Mouse (Mus musculus): ENCODE measurements around the gene Fam129a. TPM values are rescaled to one million over a fixed set of nuclear protein-coding genes. Genes with fewer than 3 reads are reported as not detected.

Fam129a gene
- total and polyA plus RNA-seq, 3 experiments, result 27.8 to 48.3 (median 37.0) TPM

DNA sequence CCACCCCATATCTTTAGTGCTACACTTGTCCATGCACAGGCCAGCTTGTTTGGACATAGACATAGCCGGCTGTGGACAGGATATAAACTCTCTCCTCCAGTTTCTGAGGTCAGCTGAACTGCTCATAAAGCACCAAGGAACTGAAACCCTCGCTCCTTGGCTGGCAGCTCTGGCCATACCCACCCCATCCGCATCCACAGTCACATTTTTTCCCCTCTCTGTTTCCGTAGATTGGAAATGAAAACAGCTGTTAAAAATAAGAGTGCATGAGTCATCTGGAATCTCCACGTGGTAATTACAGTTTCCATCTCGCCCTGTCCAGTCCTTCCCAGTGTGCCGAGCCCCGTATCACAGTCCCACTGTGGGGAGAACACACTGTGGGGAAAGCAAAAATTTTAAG, 115.7 kb downstream of the Fam129a start:
- no peak for TF ChIP-seq E2F4 (IDR thresholded peaks at IDR 0.05; ENCODE audit: insufficient replicate concordance, low read depth, low read length)
- no peak for TF ChIP-seq KAT2A (IDR thresholded peaks at IDR 0.05; ENCODE audit: insufficient replicate concordance, low read length)
- no peak for TF ChIP-seq POLR2A (IDR thresholded peaks at IDR 0.05; ENCODE audit: low read depth, low read length)
- no peak for TF ChIP-seq POLR2AphosphoS2 (IDR thresholded peaks at IDR 0.05; ENCODE audit: low read depth, low read length)
- no peak for TF ChIP-seq SMC3 (IDR thresholded peaks at IDR 0.05; ENCODE audit: low read depth, low read length)
- TF ChIP-seq BHLHE40 (IDR thresholded peaks at IDR 0.05; ENCODE audit: low read depth, low read length), result peak; percentile 80
- TF ChIP-seq RAD21 (IDR thresholded peaks at IDR 0.05; ENCODE audit: low read depth, low read length), result no peak
- peak; percentile 95 for TF ChIP-seq MYC (IDR thresholded peaks at IDR 0.05; ENCODE audit: low read depth, low read length)
- peak; percentile 64; the same call in 1 of the 2 replicates for TF ChIP-seq SIN3A (IDR thresholded peaks at IDR 0.05; ENCODE audit: low read length)
- TF ChIP-seq USF1 (IDR thresholded peaks at IDR 0.05; ENCODE audit: low read depth, low read length), result no peak
- peak; percentile 75 for TF ChIP-seq JUN (IDR thresholded peaks at IDR 0.05; ENCODE audit: insufficient read depth, low read depth, low read length)
- peak; percentile 89; the same call in 1 of the 2 replicates for TF ChIP-seq MEF2A (IDR thresholded peaks at IDR 0.05; ENCODE audit: borderline replicate concordance, low read depth, low read length)
- peak; percentile 93 for TF ChIP-seq MAX (IDR thresholded peaks at IDR 0.05; ENCODE audit: low read length)
- TF ChIP-seq NRF1 (IDR thresholded peaks at IDR 0.05; ENCODE audit: low read depth, low read length), result no peak
- TF ChIP-seq ETS1 (conservative IDR thresholded peaks at IDR 0.05; ENCODE audit: low read depth, low read length), result peak; percentile 96
- peak; percentile 78 for TF ChIP-seq MXI1 (IDR thresholded peaks at IDR 0.05; ENCODE audit: low read depth, low read length)
- TF ChIP-seq TBP (conservative IDR thresholded peaks at IDR 0.05; ENCODE audit: low read depth, low read length), result no peak
- no peak for TF ChIP-seq NELFE (IDR thresholded peaks at IDR 0.05; ENCODE audit: low read depth, low read length)
- peak; percentile 89 for TF ChIP-seq EP300 (IDR thresholded peaks at IDR 0.05; ENCODE audit: low read length)
- no peak for TF ChIP-seq ZNF384 (IDR thresholded peaks at IDR 0.05; ENCODE audit: low read depth, low read length)
- no peak for TF ChIP-seq ZKSCAN1 (IDR thresholded peaks at IDR 0.05; ENCODE audit: borderline replicate concordance, low read depth, low read length)
- TF ChIP-seq RCOR1 (conservative IDR thresholded peaks at IDR 0.05; ENCODE audit: low read depth, low read length), result no peak
- 0 out of 2 replicates have a peak, but pooled peaks have one; percentile 6 for TF ChIP-seq CHD1 (IDR thresholded peaks at IDR 0.05; ENCODE audit: low read depth, low read length)
- TF ChIP-seq JUND (conservative IDR thresholded peaks at IDR 0.05; ENCODE audit: low read depth, low read length), result peak; percentile 76
- no peak for TF ChIP-seq CTCF (conservative IDR thresholded peaks at IDR 0.05 in 1 of 2, IDR thresholded peaks at IDR 0.05 in 1 of 2; ENCODE audit: low read depth in 2 of 2, low read length in 2 of 2)
- no peak; the same call in 1 of the 2 replicates for TF ChIP-seq MAZ (IDR thresholded peaks at IDR 0.05; ENCODE audit: low read depth, low read length)
- TF ChIP-seq UBTF (IDR thresholded peaks at IDR 0.05; ENCODE audit: low read depth, low read length), result no peak
- no peak for TF ChIP-seq PAX5 (IDR thresholded peaks at IDR 0.05; ENCODE audit: low read length)
- no peak for TF ChIP-seq ZMIZ1 (IDR thresholded peaks at IDR 0.05; ENCODE audit: low read depth, low read length)
- no peak for TF ChIP-seq ELF1 (IDR thresholded peaks at IDR 0.05; ENCODE audit: low read depth, low read length)
- TF ChIP-seq USF2 (conservative IDR thresholded peaks at IDR 0.05; ENCODE audit: low read depth, low read length), result no peak
- no peak for TF ChIP-seq HCFC1 (IDR thresholded peaks at IDR 0.05; ENCODE audit: low read depth, low read length)
- TF ChIP-seq ZC3H11A (IDR thresholded peaks at IDR 0.05; ENCODE audit: low read depth, low read length), result no peak
- no peak for TF ChIP-seq GABPA (IDR thresholded peaks at IDR 0.05; ENCODE audit: insufficient replicate concordance, low read depth, low read length)
- no peak for TF ChIP-seq CHD2 (IDR thresholded peaks at IDR 0.05; ENCODE audit: low read length)
- TF ChIP-seq IRF4 (IDR thresholded peaks at IDR 0.05; ENCODE audit: low read depth, low read length), result peak; percentile 91
- no peak for TF ChIP-seq MAFK (IDR thresholded peaks at IDR 0.05; ENCODE audit: insufficient replicate concordance, low read length)
- peak; percentile 63 for TF ChIP-seq TCF12 (IDR thresholded peaks at IDR 0.05; ENCODE audit: low read depth, low read length)
- peaks cover 15 to 44% of the 10 kb centered on the region in 2 experiments for H3K4me1 ChIP-seq (ENCODE audit: control insufficient read depth in 1 of 2, insufficient read depth in 2 of 2)
- H3K27ac ChIP-seq (ENCODE audit: insufficient read depth, low read depth), result no peak overlapping the region
- H3K9ac ChIP-seq (ENCODE audit: insufficient read depth, low read depth), result peak overlapping the region; percentile 35
- peak overlapping the region; percentile 85 for H3K4me2 ChIP-seq (ENCODE audit: insufficient read depth, low read depth, poor library complexity, severe bottlenecking)
- H3K9me3 ChIP-seq (replicated peaks; ENCODE audit: low read length), result no peaks in the 10 kb centered on the region
- in situ Hi-C loops (cut with MboI; ENCODE audit: low pct_ligation_motif_present, low pct_unique_long_range_greater_than_20kb, low sequenced_read_pairs) (no loop called here), dilution Hi-C loops (cut with MboI; ENCODE audit: extremely low pct_ligation_motif_present, extremely low pct_unique_long_range_greater_than_20kb, low sequenced_read_pairs) (no loop called here)
- no peak overlapping the region for H3K4me3 ChIP-seq (replicated peaks in 1 of 3; ENCODE audit: low read depth in 2 of 3, low read length in 2 of 3, poor library complexity in 1 of 3)
- peak; percentile 56 for DNase-seq (ENCODE audit: extremely low read depth)
- peaks cover 12 to 27% of the 10 kb centered on the region in 2 experiments for H3K36me3 ChIP-seq (replicated peaks in 1 of 2; ENCODE audit: control insufficient read depth in 1 of 2, insufficient read depth in 1 of 2, low read length in 1 of 2)
- no peaks in the 10 kb centered on the region for H3K79me2 ChIP-seq (replicated peaks; ENCODE audit: control insufficient read depth, extremely low read depth, insufficient read depth, poor library complexity, severe bottlenecking)
- no peaks in the 10 kb centered on the region for H3K27me3 ChIP-seq (replicated peaks)

Measured in CH12.LX (cell line).